Mouse (Mus musculus): ENCODE results near the gene Map2k1. TPM values are rescaled to one million over a fixed set of nuclear protein-coding genes. Genes with fewer than 3 reads are reported as not detected.
"Not testable (repeated sequence)": the region's sequence is repeated elsewhere in the genome, so short reads cannot be mapped to it uniquely, and the experiment has no call there.

Gene Map2k1
- polyA plus RNA-seq, 1 experiment from 2014 or later: 30.9 TPM

GRCm38 (mm10) chr9:64178610-64178973, 74.8 kb downstream of the Map2k1 start:
- 36% methylated on average over 3 of the region's 3 CpGs for WGBS (ENCODE audit: insufficient replicate concordance)
- H3K4me3 ChIP-seq (replicated peaks): peak overlapping the region; percentile 82
- peaks cover 73% of the 10 kb centered on the region for H3K36me3 ChIP-seq (replicated peaks)
- no peaks in the 10 kb centered on the region for H3K9me3 ChIP-seq (replicated peaks)
- ATAC-seq (ENCODE audit: insufficient read depth): peak; percentile 38; the same call in 1 of the 2 replicates
- H3K9ac ChIP-seq: peak overlapping the region; percentile 75
- peaks cover 43% of the 10 kb centered on the region for H3K4me1 ChIP-seq (replicated peaks)
- H3K27me3 ChIP-seq: no peaks in the 10 kb centered on the region
- H3K27ac ChIP-seq (replicated peaks): peak overlapping the region; percentile 84
- peak overlapping the region; percentile 79 for H3K4me2 ChIP-seq

GRCm38 (mm10) chr9:64175378-64175777, 78.1 kb downstream of the Map2k1 start:
- Histone ChIP-seq H3K36me3 (replicated peaks) (peaks cover 48% of the 10 kb centered on the region), H3K4me2 (peak overlapping the region; percentile 71), H3K27ac (replicated peaks) (no peak overlapping the region), H3K4me3 (replicated peaks) (peak overlapping the region; percentile 93), H3K27me3 (no peaks in the 10 kb centered on the region), H3K9me3 (replicated peaks) (no peaks in the 10 kb centered on the region), H3K4me1 (replicated peaks) (peaks cover 61% of the 10 kb centered on the region), H3K9ac (no peak overlapping the region)
- WGBS (ENCODE audit: insufficient replicate concordance): 75% methylated on average over 11 of the region's 11 CpGs
- ATAC-seq (ENCODE audit: insufficient read depth): no peak

DNA sequence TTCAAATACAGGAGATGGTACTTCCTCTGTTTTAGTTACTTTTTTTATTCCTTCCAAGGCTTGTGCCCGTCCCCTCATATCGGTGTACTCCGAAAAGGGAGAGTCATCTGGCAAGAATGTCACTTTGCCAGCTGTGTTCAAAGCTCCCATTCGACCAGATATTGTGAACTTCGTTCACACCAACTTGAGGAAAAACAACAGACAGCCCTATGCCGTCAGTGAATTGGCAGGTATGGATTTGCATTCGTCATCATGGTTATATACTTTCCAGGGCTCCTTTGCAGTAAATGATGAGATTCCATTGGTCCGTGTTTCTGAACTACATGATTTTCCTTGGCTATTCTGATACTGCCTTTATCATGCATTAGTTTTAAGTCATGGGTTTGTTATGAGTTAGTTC, 78.7 kb downstream of the Map2k1 start:
- Histone ChIP-seq H3K4me2 (peak overlapping the region; percentile 71), H3K27ac (replicated peaks) (no peak overlapping the region), H3K4me3 (replicated peaks) (peak overlapping the region; percentile 93), H3K27me3 (no peaks in the 10 kb centered on the region), H3K4me1 (replicated peaks) (peaks cover 56% of the 10 kb centered on the region), H3K36me3 (replicated peaks) (peaks cover 44% of the 10 kb centered on the region), H3K9me3 (replicated peaks) (no peaks in the 10 kb centered on the region), H3K9ac (peak overlapping the region; percentile 79; the same call in 1 of the 2 replicates)
- WGBS (ENCODE audit: insufficient replicate concordance): 40% methylated on average over 8 of the region's 8 CpGs
- ATAC-seq (ENCODE audit: insufficient read depth): no peak

- no peak for ATAC-seq (ENCODE audit: insufficient read depth)
- peak overlapping the region; percentile 79 for H3K9ac ChIP-seq
- peaks cover 45% of the 10 kb centered on the region for H3K36me3 ChIP-seq (replicated peaks)
- H3K27ac ChIP-seq (replicated peaks): 0 out of 2 replicates have a peak overlapping the region, but pooled peaks have one; percentile 69
- H3K27me3 ChIP-seq: no peaks in the 10 kb centered on the region
- H3K4me2 ChIP-seq: peak overlapping the region; percentile 71
- no peaks in the 10 kb centered on the region for H3K9me3 ChIP-seq (replicated peaks)
- peak overlapping the region; percentile 93 for H3K4me3 ChIP-seq (replicated peaks)
- H3K4me1 ChIP-seq (replicated peaks): peaks cover 52% of the 10 kb centered on the region
Measured at GRCm38 (mm10) chr9:64174341-64174740, 79.1 kb downstream of the Map2k1 start.

DNA sequence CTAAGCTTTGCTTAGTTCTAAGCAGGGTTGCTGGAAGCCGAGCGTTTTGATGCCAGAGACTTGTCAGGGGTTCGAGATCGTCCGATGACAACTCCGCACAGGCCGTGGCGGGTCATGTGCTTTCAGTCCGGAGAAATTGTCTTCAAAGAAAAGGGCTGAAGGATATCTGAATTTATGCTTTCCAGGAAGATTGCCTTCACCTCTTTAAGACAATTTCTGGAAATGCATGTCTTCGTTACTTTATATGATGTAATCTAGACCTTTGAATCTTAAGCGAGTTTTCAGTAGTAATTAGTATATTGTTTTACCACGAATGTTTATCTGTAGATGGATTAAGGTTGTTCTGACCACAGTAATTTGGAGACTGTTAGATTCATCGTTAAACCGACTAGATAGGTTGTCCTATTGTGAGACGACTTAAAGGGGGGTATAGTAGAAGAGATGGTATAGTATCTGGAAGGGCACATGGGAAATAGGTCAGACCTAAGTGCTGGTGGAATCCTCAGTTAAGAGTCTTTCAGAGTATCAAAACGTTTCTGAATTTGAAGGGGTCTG, 79.7 kb downstream of the Map2k1 start:
- Histone ChIP-seq H3K27ac (replicated peaks) (peak overlapping the region; percentile 69), H3K4me2 (peak overlapping the region; percentile 71), H3K4me3 (replicated peaks) (peak overlapping the region; percentile 93), H3K27me3 (no peaks in the 10 kb centered on the region), H3K36me3 (replicated peaks) (peaks cover 48% of the 10 kb centered on the region), H3K4me1 (replicated peaks) (peaks cover 48% of the 10 kb centered on the region), H3K9ac (peak overlapping the region; percentile 79), H3K9me3 (replicated peaks) (no peaks in the 10 kb centered on the region)
- no peak; the same call in 1 of the 2 replicates for ATAC-seq (ENCODE audit: insufficient read depth)
- 0% methylated on average over 16 of the region's 16 CpGs for WGBS (ENCODE audit: insufficient replicate concordance)

DNA sequence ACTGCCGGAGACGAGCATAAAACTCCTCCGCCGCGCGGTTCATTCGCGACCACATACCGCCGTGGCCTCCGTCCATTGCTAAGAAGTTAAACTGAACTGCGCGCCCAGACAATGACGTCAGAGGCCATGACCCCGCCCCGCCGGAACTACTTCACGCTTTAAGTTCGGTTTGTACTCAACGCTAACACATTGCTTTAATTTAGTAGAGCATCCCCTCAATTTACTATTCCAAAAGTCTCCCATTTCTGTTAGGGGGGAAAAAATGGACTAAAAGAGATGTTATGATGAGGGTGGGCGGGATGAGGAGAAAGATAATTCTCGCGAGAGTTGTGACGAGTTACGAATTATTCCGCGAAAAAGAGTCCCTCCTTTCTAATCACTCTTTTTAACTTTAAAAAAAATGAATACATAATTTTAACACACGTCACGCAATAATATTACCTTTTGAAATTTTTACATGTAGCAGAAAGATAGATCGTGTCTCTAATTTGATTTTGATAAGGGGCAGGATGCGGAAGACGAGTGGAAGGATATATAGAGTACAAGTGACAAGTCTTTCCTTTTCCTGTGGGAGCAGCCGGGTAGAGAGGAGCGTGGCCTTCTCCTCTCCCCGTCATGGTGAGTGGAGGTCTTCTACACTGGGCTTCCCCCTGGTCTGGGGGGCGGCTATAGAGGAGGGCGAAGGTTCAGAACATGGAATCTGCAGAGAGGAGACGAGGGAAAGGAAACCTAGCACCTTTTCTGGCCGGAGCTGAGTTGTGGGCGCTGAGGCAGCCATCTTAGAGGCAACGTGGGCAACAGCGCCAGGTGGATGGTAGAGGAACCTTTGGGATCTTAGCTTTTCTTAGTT, 80.4 kb downstream of the Map2k1 start, which contains the start of the genes Zwilch and Rpl4:
Gene Zwilch (minus strand): TSS at position 289 of the 850 bp plus-strand sequence.
Gene Rpl4 (plus strand): TSS at position 560 of the 850 bp plus-strand sequence.
- Histone ChIP-seq H3K36me3 (replicated peaks) (peaks cover 48% of the 10 kb centered on the region), H3K4me2 (peak within 1 kb of the TSS; percentile 71), H3K4me3 (replicated peaks) (peak within 1 kb of the TSS; percentile 93), H3K9ac (peak within 1 kb of the TSS; percentile 79), H3K27ac (replicated peaks) (peak within 1 kb of the TSS; percentile 90), H3K4me1 (replicated peaks) (peaks cover 46% of the 10 kb centered on the region), H3K27me3 (no peaks in the 10 kb centered on the region), H3K9me3 (replicated peaks) (no peaks in the 10 kb centered on the region)
- peak; percentile 80 for ATAC-seq (ENCODE audit: insufficient read depth)
- WGBS (ENCODE audit: insufficient replicate concordance): under 1% methylated on average over 42 of the region's 42 CpGs

DNA sequence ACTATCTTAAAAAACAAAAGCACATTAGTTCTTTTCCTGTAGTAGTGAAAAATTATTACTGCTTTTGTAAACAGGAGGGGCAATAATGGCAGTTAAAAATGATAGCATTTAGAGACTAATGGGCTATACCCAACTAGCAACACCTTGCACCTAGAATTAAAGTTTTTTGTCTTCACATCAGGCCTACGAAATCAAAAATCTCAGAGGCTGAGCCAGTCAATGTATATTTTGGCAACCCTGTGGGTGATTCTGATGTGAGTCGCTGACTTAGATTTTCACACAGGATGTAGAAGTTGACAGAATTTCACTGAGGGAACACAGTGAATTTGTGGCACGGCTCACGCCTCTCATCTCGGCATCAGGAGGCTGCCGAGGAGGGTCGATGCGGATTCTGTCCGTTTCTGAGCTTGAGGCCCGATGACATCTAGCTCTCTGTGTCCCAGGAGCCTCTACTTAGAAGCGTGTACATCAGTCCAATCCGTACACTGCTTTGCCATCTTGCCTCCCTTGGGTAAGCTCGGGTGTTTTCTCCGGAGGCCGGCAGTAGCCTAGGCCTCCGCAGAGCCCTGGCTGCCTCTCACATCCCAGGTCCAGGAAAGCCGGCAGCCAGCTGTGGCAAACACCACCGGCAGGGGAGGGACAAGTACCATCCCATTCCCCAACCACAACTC, 81.2 kb downstream of the Map2k1 start:
- H3K27ac ChIP-seq (replicated peaks): peak overlapping the region; percentile 90
- peak overlapping the region; percentile 93 for H3K4me3 ChIP-seq (replicated peaks)
- H3K4me2 ChIP-seq: peak overlapping the region; percentile 71
- peak overlapping the region; percentile 79 for H3K9ac ChIP-seq
- WGBS (ENCODE audit: insufficient replicate concordance): 1% methylated on average over 18 of the region's 18 CpGs
- no peaks in the 10 kb centered on the region for H3K9me3 ChIP-seq (replicated peaks)
- peak; percentile 49 for ATAC-seq (ENCODE audit: insufficient read depth)
- peaks cover 48% of the 10 kb centered on the region for H3K36me3 ChIP-seq (replicated peaks)
- H3K27me3 ChIP-seq: no peaks in the 10 kb centered on the region
- H3K4me1 ChIP-seq (replicated peaks): peaks cover 46% of the 10 kb centered on the region

DNA sequence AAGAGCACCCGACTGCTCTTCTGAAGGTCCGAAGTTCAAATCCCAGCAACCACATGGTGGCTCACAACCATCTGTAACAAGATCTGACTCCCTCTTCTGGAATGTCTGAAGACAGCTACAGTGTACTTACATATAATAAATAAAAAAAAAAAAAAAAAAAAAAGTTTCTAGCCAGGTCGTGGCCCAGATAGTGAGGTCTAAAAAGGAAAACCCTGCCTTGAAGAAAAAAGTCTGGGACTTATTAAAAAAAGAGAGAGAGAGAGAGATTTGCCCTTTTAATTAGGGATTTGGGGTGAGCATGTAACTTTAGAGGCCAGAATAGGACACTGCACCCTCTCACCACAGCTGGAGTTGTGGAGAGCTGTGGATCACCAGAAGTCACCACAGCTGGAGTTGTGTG, 83.5 kb downstream of the Map2k1 start:
- Histone ChIP-seq H3K36me3 (replicated peaks) (peaks cover 42% of the 10 kb centered on the region), H3K4me1 (replicated peaks) (peaks cover 23% of the 10 kb centered on the region)
- H3K27ac ChIP-seq (replicated peaks); H3K9me3 ChIP-seq (replicated peaks); ATAC-seq (ENCODE audit: insufficient read depth); H3K9ac ChIP-seq; H3K27me3 ChIP-seq; H3K4me3 ChIP-seq (replicated peaks); H3K4me2 ChIP-seq: not testable (repeated sequence)
- WGBS (ENCODE audit: insufficient replicate concordance): 83% methylated on average over 3 of the region's 3 CpGs

DNA sequence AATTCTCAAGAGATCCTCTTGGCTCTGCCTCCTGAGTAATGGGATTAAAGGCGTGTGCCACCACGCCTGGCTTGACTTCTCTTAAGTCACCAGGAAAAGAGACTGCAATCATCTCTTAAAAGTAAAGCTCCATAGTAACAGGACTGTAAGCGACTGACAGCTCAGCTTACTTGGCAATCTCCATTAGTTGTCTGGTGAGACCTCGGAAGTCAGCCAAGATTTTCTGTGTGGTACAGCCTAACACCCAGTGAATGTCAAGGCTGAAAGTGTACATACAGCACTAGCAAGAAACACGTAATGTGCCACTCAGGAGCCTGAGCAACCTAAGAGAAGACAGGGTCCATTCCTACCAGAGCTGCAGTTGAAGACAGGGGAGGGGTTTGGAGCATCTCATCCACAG, 93.0 kb downstream of the Map2k1 start:
- Histone ChIP-seq H3K36me3 (replicated peaks) (peaks cover 89% of the 10 kb centered on the region), H3K9me3 (replicated peaks) (no peaks in the 10 kb centered on the region), H3K9ac (no peak overlapping the region), H3K4me2 (no peak overlapping the region), H3K27me3 (no peaks in the 10 kb centered on the region), H3K4me3 (replicated peaks) (no peak overlapping the region), H3K4me1 (replicated peaks) (peaks cover 7% of the 10 kb centered on the region; the same call in 1 of the 2 replicates), H3K27ac (replicated peaks) (no peak overlapping the region)
- ATAC-seq (ENCODE audit: insufficient read depth): no peak
- 83% methylated on average over 5 of the region's 5 CpGs for WGBS (ENCODE audit: insufficient replicate concordance)

DNA sequence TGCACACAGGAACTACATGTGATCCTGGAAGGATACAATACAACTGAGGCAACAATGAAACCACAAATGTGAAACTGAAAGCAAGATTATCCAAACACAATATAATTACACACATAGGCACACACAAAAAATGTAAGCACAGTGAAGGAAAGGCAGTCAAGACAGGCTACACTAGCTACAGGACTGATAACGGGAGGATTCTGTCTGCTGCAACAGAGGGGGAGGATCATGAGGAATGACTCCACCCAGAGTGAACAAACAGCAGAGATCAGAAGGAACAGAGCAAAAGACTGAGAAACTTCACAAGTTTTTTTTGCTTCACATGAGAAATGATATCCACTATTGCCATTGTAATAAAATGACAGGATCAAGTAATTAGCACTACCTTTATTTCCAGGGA, 96.8 kb downstream of the Map2k1 start:
- Histone ChIP-seq H3K27ac (replicated peaks) (no peak overlapping the region), H3K9ac (no peak overlapping the region), H3K27me3 (no peaks in the 10 kb centered on the region), H3K9me3 (replicated peaks) (no peaks in the 10 kb centered on the region), H3K4me2 (no peak overlapping the region), H3K4me1 (replicated peaks) (peaks cover 7% of the 10 kb centered on the region; the same call in 1 of the 2 replicates), H3K4me3 (replicated peaks) (no peak overlapping the region), H3K36me3 (replicated peaks) (peaks cover 93% of the 10 kb centered on the region)
- no peak for ATAC-seq (ENCODE audit: insufficient read depth)
- WGBS (ENCODE audit: insufficient replicate concordance): 17% methylated on average over 1 of the region's 1 CpGs

GRCm38 (mm10) chr9:64139879-64140278, 113.6 kb downstream of the Map2k1 start:
- no peak for ATAC-seq (ENCODE audit: insufficient read depth)
- Histone ChIP-seq H3K36me3 (replicated peaks) (peaks cover 78% of the 10 kb centered on the region), H3K9ac (no peak overlapping the region), H3K4me2 (no peak overlapping the region), H3K4me3 (replicated peaks) (no peak overlapping the region), H3K27ac (replicated peaks) (no peak overlapping the region), H3K4me1 (replicated peaks) (no peaks in the 10 kb centered on the region), H3K9me3 (replicated peaks) (no peaks in the 10 kb centered on the region), H3K27me3 (no peaks in the 10 kb centered on the region)
- 77% methylated on average over 9 of the region's 9 CpGs for WGBS (ENCODE audit: insufficient replicate concordance)
